Mouse (Mus musculus): ENCODE results near the gene Zmynd10. TPM values are rescaled to one million over a fixed set of nuclear protein-coding genes. Genes with fewer than 3 reads are reported as not detected.
A peak's percentile ranks its signal among the peaks of the same experiment; 100 is the strongest.

Gene Zmynd10
- polyA plus RNA-seq, 1 experiment, result 13.2 TPM

GRCm38 (mm10) chr9:107514303-107514955 lies 32.7 kb upstream of the Zmynd10 start:
- no peak for TF ChIP-seq POLR2A (IDR thresholded peaks at IDR 0.05; ENCODE audit: borderline replicate concordance, extremely low read depth, low read depth, low read length)
- TF ChIP-seq CTCF (IDR thresholded peaks at IDR 0.05; ENCODE audit: insufficient read depth, low read length), result peak; percentile 92

DNA sequence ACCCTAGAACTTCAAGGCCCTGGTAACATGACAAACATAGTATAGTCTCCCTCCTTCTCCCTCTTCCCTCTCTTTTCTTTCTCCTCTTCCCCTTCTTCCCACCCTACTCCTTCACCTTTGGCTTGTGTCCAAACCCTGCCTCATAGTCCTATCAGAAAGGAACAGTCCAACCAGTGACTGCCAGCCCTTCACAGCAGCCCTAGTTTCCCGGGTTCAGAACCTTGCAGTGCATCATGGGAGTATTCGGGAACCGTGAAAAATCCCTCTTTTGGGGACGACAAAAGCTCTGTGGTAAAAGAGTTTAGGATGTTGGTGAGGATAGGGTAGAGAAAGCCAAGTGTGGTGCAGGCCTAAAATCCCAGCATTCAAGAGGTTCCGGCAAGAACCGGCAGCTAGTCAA lies 26.8 kb upstream of the Zmynd10 start:
- WGBS, result 67% methylated on average over 6 of the region's 6 CpGs
- DNase-seq, result no peak
- Histone ChIP-seq H3K4me1 (ENCODE audit: control insufficient read depth, insufficient read depth, low read length) (no peaks in the 10 kb centered on the region), H3K4me3 (replicated peaks; ENCODE audit: extremely low read depth, low read depth, low read length) (no peak overlapping the region)
- TF ChIP-seq CTCF (IDR thresholded peaks at IDR 0.05; ENCODE audit: insufficient read depth, low read length), result no peak
- TF ChIP-seq POLR2A (IDR thresholded peaks at IDR 0.05; ENCODE audit: borderline replicate concordance, extremely low read depth, low read depth, low read length), result no peak

More at GRCm38 (mm10) chr9:107514303-107514955, 32.7 kb upstream of the Zmynd10 start:
- 18% methylated on average over 14 of the region's 14 CpGs for WGBS
- H3K4me1 ChIP-seq (ENCODE audit: control insufficient read depth, insufficient read depth, low read length), result no peaks in the 10 kb centered on the region
- DNase-seq, result peak; percentile 80
- H3K4me3 ChIP-seq (replicated peaks; ENCODE audit: extremely low read depth, low read depth, low read length), result no peak overlapping the region

- TF ChIP-seq CTCF (IDR thresholded peaks at IDR 0.05; ENCODE audit: insufficient read depth, low read length) (no peak), POLR2A (IDR thresholded peaks at IDR 0.05; ENCODE audit: borderline replicate concordance, extremely low read depth, low read depth, low read length) (no peak)
- Histone ChIP-seq H3K4me1 (ENCODE audit: control insufficient read depth, insufficient read depth, low read length) (no peaks in the 10 kb centered on the region), H3K4me3 (replicated peaks; ENCODE audit: extremely low read depth, low read depth, low read length) (no peak overlapping the region)
- WGBS, result 47% methylated on average over 5 of the region's 5 CpGs
- DNase-seq, result no peak
Measured at GRCm38 (mm10) chr9:107521190-107521589, 25.9 kb upstream of the Zmynd10 start.

GRCm38 (mm10) chr9:107521711-107522399 lies 25.2 kb upstream of the Zmynd10 start:
- no peak for TF ChIP-seq CTCF (IDR thresholded peaks at IDR 0.05; ENCODE audit: insufficient read depth, low read length)
- TF ChIP-seq POLR2A (IDR thresholded peaks at IDR 0.05; ENCODE audit: borderline replicate concordance, extremely low read depth, low read depth, low read length), result no peak
- no peak for DNase-seq
- H3K4me1 ChIP-seq (ENCODE audit: control insufficient read depth, insufficient read depth, low read length), result peaks cover 3% of the 10 kb centered on the region; the same call in 1 of the 2 replicates
- no peak overlapping the region for H3K4me3 ChIP-seq (replicated peaks; ENCODE audit: extremely low read depth, low read depth, low read length)
- 19% methylated on average over 25 of the region's 25 CpGs for WGBS

DNA sequence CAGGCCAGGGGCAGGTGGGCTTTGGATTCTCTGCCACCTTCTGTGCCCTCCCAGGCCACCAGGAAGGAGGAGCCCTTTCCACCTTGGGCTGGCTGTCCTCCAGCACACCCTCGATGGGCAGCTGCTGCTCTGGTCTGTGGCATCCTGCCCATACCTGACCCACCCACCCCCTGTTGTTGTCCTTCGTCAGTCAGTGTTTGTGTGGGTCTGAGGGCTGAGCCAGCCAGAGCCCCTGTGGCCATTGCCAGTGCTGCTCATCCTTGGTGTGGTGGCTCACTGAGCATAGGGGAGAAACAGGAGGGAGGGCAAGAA lies 24.7 kb upstream of the Zmynd10 start:
- TF ChIP-seq POLR2A (IDR thresholded peaks at IDR 0.05; ENCODE audit: borderline replicate concordance, extremely low read depth, low read depth, low read length) (no peak), CTCF (IDR thresholded peaks at IDR 0.05; ENCODE audit: insufficient read depth, low read length) (no peak)
- no peak overlapping the region for H3K4me3 ChIP-seq (replicated peaks; ENCODE audit: extremely low read depth, low read depth, low read length)
- no peak for DNase-seq
- WGBS, result 14% methylated on average over 2 of the region's 2 CpGs
- H3K4me1 ChIP-seq (ENCODE audit: control insufficient read depth, insufficient read depth, low read length), result peaks cover 5% of the 10 kb centered on the region

GRCm38 (mm10) chr9:107526198-107527026 lies 20.7 kb upstream of the Zmynd10 start:
- TF ChIP-seq CTCF (IDR thresholded peaks at IDR 0.05; ENCODE audit: insufficient read depth, low read length), result no peak
- no peak for TF ChIP-seq POLR2A (IDR thresholded peaks at IDR 0.05; ENCODE audit: borderline replicate concordance, extremely low read depth, low read depth, low read length)
- Histone ChIP-seq H3K4me1 (ENCODE audit: control insufficient read depth, insufficient read depth, low read length) (peaks cover 5% of the 10 kb centered on the region), H3K4me3 (replicated peaks; ENCODE audit: extremely low read depth, low read depth, low read length) (peak overlapping the region; percentile 28)
- DNase-seq, result peak; percentile 69
- WGBS, result 7% methylated on average over 44 of the region's 44 CpGs

DNA sequence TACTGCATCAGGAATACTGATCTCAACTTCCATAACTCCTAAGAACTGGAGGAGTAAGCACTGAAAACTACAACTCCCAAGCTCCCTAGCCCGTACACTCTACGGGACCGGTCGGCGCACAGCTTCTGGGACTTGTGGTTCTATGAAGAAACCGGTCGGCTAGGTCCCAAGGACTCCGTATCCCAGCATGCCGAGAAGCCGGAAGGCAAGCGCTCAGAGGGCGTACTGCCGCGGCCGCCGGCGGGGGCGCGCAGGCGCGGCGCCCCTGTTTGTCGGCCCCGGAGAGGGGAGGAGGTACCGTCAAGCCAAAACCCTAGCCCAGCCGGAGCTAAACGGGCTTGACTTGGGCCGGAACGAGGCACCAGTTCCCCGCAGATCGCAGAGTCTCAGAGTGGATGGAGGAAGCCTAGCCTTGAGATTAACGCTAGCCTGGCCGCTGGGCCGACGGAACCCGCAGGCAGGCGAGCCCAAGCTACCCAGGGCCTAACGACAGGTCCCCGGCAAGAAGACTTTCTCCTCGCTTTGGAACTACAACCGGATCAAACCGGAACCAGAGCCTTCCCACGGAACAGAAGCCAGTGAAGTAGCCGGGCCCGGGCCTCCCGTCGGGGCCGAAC lies 13.2 kb upstream of the Zmynd10 start, which contains the start of gene Tmem115:
TSS of gene Tmem115 (plus strand) at position 155 of the 617 bp plus-strand sequence.
- TF ChIP-seq CTCF (IDR thresholded peaks at IDR 0.05; ENCODE audit: insufficient read depth, low read length), result no peak
- TF ChIP-seq POLR2A (IDR thresholded peaks at IDR 0.05; ENCODE audit: borderline replicate concordance, extremely low read depth, low read depth, low read length), result peak; percentile 91; the same call in 1 of the 2 replicates
- WGBS, result 1% methylated on average over 43 of the region's 48 CpGs
- DNase-seq, result peak; percentile 86
- peak within 1 kb of the TSS; percentile 95 for H3K4me3 ChIP-seq (replicated peaks; ENCODE audit: extremely low read depth, low read depth, low read length)
- H3K4me1 ChIP-seq (ENCODE audit: control insufficient read depth, insufficient read depth, low read length), result peaks cover 21% of the 10 kb centered on the region

GRCm38 (mm10) chr9:107534408-107535202 lies 12.5 kb upstream of the Zmynd10 start:
- Histone ChIP-seq H3K4me1 (ENCODE audit: control insufficient read depth, insufficient read depth, low read length) (peaks cover 21% of the 10 kb centered on the region), H3K4me3 (replicated peaks; ENCODE audit: extremely low read depth, low read depth, low read length) (peak overlapping the region; percentile 95)
- under 1% methylated on average over 40 of the region's 40 CpGs for WGBS
- DNase-seq, result no peak
- TF ChIP-seq CTCF (IDR thresholded peaks at IDR 0.05; ENCODE audit: insufficient read depth, low read length), result no peak
- no peak for TF ChIP-seq POLR2A (IDR thresholded peaks at IDR 0.05; ENCODE audit: borderline replicate concordance, extremely low read depth, low read depth, low read length)
